Comparison of ENCODE assay signal across 9 mouse cellular contexts in genomic region chr15:32244956-32245836, GRCm38 (mm10). TPM values are rescaled to one million over a fixed set of nuclear protein-coding genes. Genes with fewer than 3 reads are reported as not detected.
A peak's percentile ranks its signal among the peaks of the same experiment; 100 is the strongest.
DNase-seq lines count a peak whose midpoint lies in the region; ATAC-seq lines count a peak whose summit lies in the region.
"Had no signal": no experiment of that assay in that cellular context is flagged by ENCODE, and none has a peak within 500 bp of the region (broad histone marks: within the 10 kb centered on the region; RNA-seq: fewer than 3 reads in every experiment).

No protein-coding gene starts in this region.

- H3K9me3 ChIP-seq in embryonic facial prominence, embryonic 13.5 days, result no peaks in the 10 kb centered on the region
- no peaks in the 10 kb centered on the region for H3K9me3 ChIP-seq in midbrain, embryonic 14.5 days (ENCODE audit: control insufficient read depth, low read length)

- intact Hi-C loops in heart, postnatal 14 days (cut with DNase I), result loop anchor here (1.0 to 10.0 kb wide), 6 partner anchors 107 to 640 kb away; partner anchors contain the start of genes Cct5 and Fam173b
- intact Hi-C loops in left cerebral cortex, postnatal 36 days (cut with DNase I), result loop anchor here (5.0 to 10.0 kb wide), 4 partner anchors 230 to 630 kb away; no protein-coding TSS in a partner anchor

- no peaks in the 10 kb centered on the region for H3K27me3 ChIP-seq in embryonic facial prominence, embryonic 13.5 days
- peaks cover 4% of the 10 kb centered on the region; the same call in 1 of the 2 replicates for H3K27me3 ChIP-seq in midbrain, embryonic 14.5 days (ENCODE audit: control insufficient read depth, insufficient read depth, low read length)

- H3K36me3 ChIP-seq in embryonic facial prominence, embryonic 13.5 days, result peaks cover 15% of the 10 kb centered on the region
- no peaks in the 10 kb centered on the region for H3K36me3 ChIP-seq in midbrain, embryonic 14.5 days (ENCODE audit: control insufficient read depth, insufficient read depth, low read length)
- H3K36me3 ChIP-seq: G1E had no signal

- H3K27ac ChIP-seq in embryonic facial prominence, embryonic 13.5 days, result peak overlapping the region; percentile 87
- H3K27ac ChIP-seq in midbrain, embryonic 14.5 days (replicated peaks; ENCODE audit: low read depth, low read length), result 0 out of 2 replicates have a peak overlapping the region, but pooled peaks have one; percentile 26

- 0% methylated on average over 52 of the region's 52 CpGs for WGBS in embryonic facial prominence, embryonic 13.5 days
- WGBS in midbrain, embryonic 14.5 days, result under 1% methylated on average over 52 of the region's 52 CpGs

- H3K4me1 ChIP-seq in embryonic facial prominence, embryonic 13.5 days, result peaks cover 22% of the 10 kb centered on the region
- H3K4me1 ChIP-seq in midbrain, embryonic 14.5 days (ENCODE audit: control insufficient read depth, insufficient read depth, low read length), result no peaks in the 10 kb centered on the region

- peak overlapping the region; percentile 89 for H3K4me2 ChIP-seq in embryonic facial prominence, embryonic 13.5 days
- H3K4me2 ChIP-seq in midbrain, embryonic 14.5 days (ENCODE audit: low read length), result peak overlapping the region; percentile 100

- peak overlapping the region; percentile 73 for H3K4me3 ChIP-seq in embryonic facial prominence, embryonic 13.5 days
- H3K4me3 ChIP-seq in midbrain, embryonic 14.5 days (replicated peaks; ENCODE audit: low read depth, low read length), result peak overlapping the region; percentile 54

- peak; percentile 70 for ATAC-seq in embryonic facial prominence, embryonic 13.5 days (ENCODE audit: insufficient number of reproducible peaks, insufficient read depth, low FRiP score, low TSS enrichment, low read depth)
- ATAC-seq in midbrain, embryonic 14.5 days (ENCODE audit: low FRiP score, low TSS enrichment), result peak; percentile 72

- peak overlapping the region; percentile 81 for H3K9ac ChIP-seq in embryonic facial prominence, embryonic 13.5 days
- peak overlapping the region; percentile 55 for H3K9ac ChIP-seq in midbrain, embryonic 14.5 days (replicated peaks; ENCODE audit: low read length)

- peak; percentile 39 for DNase-seq in kidney, adult 11 months
- no peak for DNase-seq in kidney, postnatal 14 days
- peak; percentile 57 for DNase-seq in adrenal gland, postnatal 10 days
- peak; percentile 34 to 46 for DNase-seq in heart, postnatal 14 days
- peak; percentile 37 to 45 for DNase-seq in left cerebral cortex, postnatal 36 days (ENCODE audit: low spot score in 2 of 2)
- DNase-seq in midbrain, embryonic 14.5 days, result peak; percentile 69
- DNase-seq in urinary bladder, postnatal 25 days (ENCODE audit: low spot score), result peak; percentile 19

RNA-seq across cellular contexts. Expression of gene Sema5a, which starts 0.6 kb away (rescaled TPM):
- total RNA-seq in adrenal gland, postnatal 10 days (2021), result 10 to 100 TPM; 21.4 to 23.4 TPM
- 31.8 and 37.9 TPM in 2 replicates for polyA plus RNA-seq in embryonic facial prominence, embryonic 13.5 days (2015; fragmentation: Nextera tagmentation; extraction: Ambion mirVana)
- total RNA-seq in heart, postnatal 14 days (2021), result 10 to 100 TPM; 16.8 to 16.9 TPM
- 10 to 100 TPM; 23.7 to 26.0 TPM for total RNA-seq in left cerebral cortex, postnatal 36 days (2021)
- 4.8 and 6.1 TPM in 2 replicates for polyA plus RNA-seq in midbrain, embryonic 14.5 days (2014; fragmentation: Nextera tagmentation; extraction: Ambion mirVana)
- polyA plus RNA-seq: G1E had no signal
